Mouse (Mus musculus) bone marrow macrophage, adult 2 months (primary cell): ENCODE measurements at regions not wholly inside any gene's neighbourhood (a gene's known extent, or its start where the extent isn't known, plus 50 kb on each side); places are given as distances from the start of the nearest gene placed in this dataset.

ENCODE experiments used
- CTCF ChIP-seq: IDR thresholded peaks from 2 replicates; pipeline ENCODE4 v1.5.1; 2012; ENCODE audit warnings: low read depth, mild to moderate bottlenecking, low read length, moderate library complexity
- POLR2A ChIP-seq: IDR thresholded peaks from 2 replicates; pipeline ENCODE4 v1.6.1; 2012; ENCODE audit warnings: mild to moderate bottlenecking, low read depth, low read length, borderline replicate concordance

- no peak for TF ChIP-seq POLR2A
- TF ChIP-seq CTCF = no peak
Measured at GRCm38 (mm10) chr8:86224851-86225250, 355.6 kb downstream of the Abcc12 start.
